Mouse (Mus musculus) adrenal gland, postnatal 4 days (tissue): ENCODE measurements around the gene Fzr1. TPM values are rescaled to one million over a fixed set of nuclear protein-coding genes. Genes with fewer than 3 reads are reported as not detected.

Experiments
- DNase-seq, 2 experiments: peaks; one replicate each; pipeline ENCODE4 v3.0.0; 2021 to 2022; ENCODE audit warnings: low spot score in 2 of 2, mixed read lengths in 2 of 2
- total RNA-seq, 2 experiments: library from RNA; stranded (reverse); gene quantifications; 2 replicates each; pipeline ENCODE4 v1.2.3; 2021

The Fzr1 gene
- total RNA-seq, 2 experiments from 2014 or later = 69.1 to 70.7 TPM

- DNase-seq = no peak
These were observed 19.5 kb downstream of the Fzr1 start for GRCm38 (mm10) chr10:81358841-81359240.

- DNase-seq = no peak
These were observed 20.1 kb downstream of the Fzr1 start for GRCm38 (mm10) chr10:81358209-81358608.

- peak; percentile 71 to 76 for DNase-seq
These were observed 21.1 kb downstream of the Fzr1 start, which contains the start of gene Mfsd12 for GRCm38 (mm10) chr10:81356991-81357844. Gene Mfsd12 (plus strand): TSS chr10:81357491.

GRCm38 (mm10) chr10:81356352-81356990, 21.8 kb downstream of the Fzr1 start:
- no peak for DNase-seq

- DNase-seq = no peak
These were observed 22.8 kb downstream of the Fzr1 start for GRCm38 (mm10) chr10:81355533-81355932.

- no peak for DNase-seq
These were observed 23.4 kb downstream of the Fzr1 start for GRCm38 (mm10) chr10:81354738-81355477.

- DNase-seq = no peak
These were observed 26.5 kb downstream of the Fzr1 start for GRCm38 (mm10) chr10:81351678-81352291.

GRCm38 (mm10) chr10:81350351-81351063, 27.8 kb downstream of the Fzr1 start, which contains the start of gene Hmg20b:
Gene Hmg20b (minus strand): TSS chr10:81350480.
- peak; percentile 97 to 98 for DNase-seq

- DNase-seq = no peak
These were observed 28.4 kb downstream of the Fzr1 start for GRCm38 (mm10) chr10:81349961-81350350.

- DNase-seq = no peak
These were observed 29.2 kb downstream of the Fzr1 start for GRCm38 (mm10) chr10:81349146-81349545.

GRCm38 (mm10) chr10:81346453-81347067, 31.8 kb downstream of the Fzr1 start:
- peak in 1 of 2 experiments; percentile 55 for DNase-seq

- DNase-seq = no peak
These were observed 33.2 kb downstream of the Fzr1 start for GRCm38 (mm10) chr10:81345162-81345534.

GRCm38 (mm10) chr10:81344421-81345161, 33.7 kb downstream of the Fzr1 start:
- no peak for DNase-seq

- DNase-seq = no peak
These were observed 35.4 kb downstream of the Fzr1 start, which contains the start of gene Gipc3 for GRCm38 (mm10) chr10:81342686-81343505. Gene Gipc3 (minus strand): TSS chr10:81343266.

- peak in 1 of 2 experiments; percentile 64 for DNase-seq
These were observed 36.9 kb downstream of the Fzr1 start for GRCm38 (mm10) chr10:81341333-81341949.

GRCm38 (mm10) chr10:81340551-81341332, 37.6 kb downstream of the Fzr1 start:
- no peak for DNase-seq

GRCm38 (mm10) chr10:81336558-81336957, 41.8 kb downstream of the Fzr1 start:
- DNase-seq = no peak
